Mouse (Mus musculus) midbrain, embryonic 15.5 days (tissue): ENCODE measurements around the gene Hist1h2aa. TPM values are rescaled to one million over a fixed set of nuclear protein-coding genes. Genes with fewer than 3 reads are reported as not detected.
A peak's percentile ranks its signal among the peaks of the same experiment; 100 is the strongest.

Experiments
- ATAC-seq: fragments of 200-750 bp; cut with Nextera tagmentation; replicated peaks from 2 replicates; pipeline ENCODE4 v1.8.0; 2017; ENCODE audit warnings: moderate TSS enrichment
- H3K27ac ChIP-seq: fragments of 300-500 bp; sonication (generic); 2 replicates; pipeline ENCODE4 v1.5.1; 2015; ENCODE audit warnings: mild to moderate bottlenecking, inconsistent platforms
- H3K27me3 ChIP-seq: fragments of 300-500 bp; sonication (generic); replicated peaks from 2 replicates; pipeline ENCODE4 v1.6.1; 2015; ENCODE audit warnings: inconsistent platforms
- H3K36me3 ChIP-seq: fragments of 300-500 bp; sonication (generic); replicated peaks from 2 replicates; pipeline ENCODE4 v1.6.1; 2015; ENCODE audit warnings: inconsistent platforms
- H3K4me1 ChIP-seq: fragments of 300-500 bp; sonication (generic); 2 replicates; pipeline ENCODE4 v1.6.1; 2015; ENCODE audit warnings: inconsistent platforms
- H3K4me2 ChIP-seq: fragments of 300-500 bp; sonication (generic); 2 replicates; pipeline ENCODE4 v1.6.1; 2015; ENCODE audit warnings: inconsistent platforms, mild to moderate bottlenecking, moderate library complexity
- H3K4me3 ChIP-seq: fragments of 300-500 bp; sonication (generic); 2 replicates; pipeline ENCODE4 v1.5.1; 2015; ENCODE audit warnings: mild to moderate bottlenecking, inconsistent platforms
- H3K9ac ChIP-seq: fragments of 300-500 bp; sonication (generic); 2 replicates; pipeline ENCODE4 v1.6.1; 2015; ENCODE audit warnings: mild to moderate bottlenecking, inconsistent platforms
- H3K9me3 ChIP-seq: fragments of 300-500 bp; sonication (generic); 2 replicates; pipeline ENCODE4 v1.6.1; 2016; ENCODE audit warnings: inconsistent platforms
- WGBS: fragments of 180-500 bp; shearing (Covaris S2); methylation state at CpG from one replicate; pipeline ENCODE4 v1.1.7; 2015; ENCODE audit warnings: mixed read lengths; 5-methylcytosine and 5-hydroxymethylcytosine counted together
- polyA plus RNA-seq: library from polyadenylated mRNA; unstranded; fragments of >200 nt; fragmentation: Nextera tagmentation; extraction: Ambion mirVana; gene quantifications from 2 replicates; pipeline ENCODE4 v1.2.1, GENCODE M21; 2015

The Hist1h2aa gene
- not detected in 2 replicates for polyA plus RNA-seq

GRCm38 (mm10) chr13:23934211-23934520 is at the start of gene Hist1h2aa:
Hist1h2aa (plus strand) TSS chr13:23934462.
- Histone ChIP-seq H3K27me3 (no peaks in the 10 kb centered on the region), H3K9ac (no peak within 1 kb of the TSS), H3K27ac (no peak within 1 kb of the TSS), H3K4me1 (no peaks in the 10 kb centered on the region), H3K36me3 (no peaks in the 10 kb centered on the region), H3K4me2 (no peak within 1 kb of the TSS), H3K9me3 (no peaks in the 10 kb centered on the region), H3K4me3 (no peak within 1 kb of the TSS)
- no peak for ATAC-seq
- 94% methylated on average over 10 of the region's 10 CpGs for WGBS

GRCm38 (mm10) chr13:23885540-23885939 is 48.7 kb upstream of the Hist1h2aa start:
- ATAC-seq: no peak
- H3K36me3 ChIP-seq: no peaks in the 10 kb centered on the region
- WGBS: 31% methylated on average over 2 of the region's 2 CpGs

DNA sequence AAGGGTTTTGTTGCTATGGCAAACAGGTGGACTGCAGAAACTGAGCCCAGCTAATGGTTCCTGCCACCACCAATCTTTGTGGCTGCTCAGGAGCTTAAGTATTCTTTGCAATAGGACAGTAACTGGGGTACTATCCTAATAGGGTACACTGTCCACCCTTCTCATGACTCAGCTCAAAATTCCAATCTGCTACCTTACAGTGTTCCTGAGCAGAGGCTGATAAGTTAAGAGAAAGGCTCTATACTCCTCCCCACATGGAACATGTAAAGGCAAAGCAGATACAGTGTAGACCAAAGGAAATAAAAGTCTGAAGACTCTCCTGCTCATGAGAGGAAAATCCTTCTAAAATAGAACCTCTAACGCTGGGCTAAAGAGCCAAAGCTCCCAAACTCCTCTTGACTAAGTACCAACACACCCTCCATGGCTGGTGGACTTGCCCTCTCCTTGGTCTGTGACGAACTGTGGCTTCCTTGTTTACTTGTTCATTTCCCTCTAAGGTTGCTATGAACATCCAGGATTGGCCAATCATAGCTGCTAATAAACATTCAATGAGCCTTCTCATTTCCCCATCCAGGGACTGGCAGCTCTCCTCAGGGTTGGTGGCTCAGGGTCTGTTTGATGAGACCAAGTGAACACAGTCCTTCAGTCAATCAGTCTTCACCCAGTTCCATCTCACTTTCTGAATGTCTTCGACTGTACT is 47.1 kb upstream of the Hist1h2aa start:
- Histone ChIP-seq H3K4me1 (no peaks in the 10 kb centered on the region), H3K9ac (no peak overlapping the region), H3K4me2 (no peak overlapping the region), H3K36me3 (no peaks in the 10 kb centered on the region), H3K27ac (no peak overlapping the region), H3K4me3 (no peak overlapping the region), H3K27me3 (no peaks in the 10 kb centered on the region), H3K9me3 (no peaks in the 10 kb centered on the region)
- no peak for ATAC-seq
- WGBS: 88% methylated on average over 3 of the region's 3 CpGs

More at GRCm38 (mm10) chr13:23885540-23885939, 48.7 kb upstream of the Hist1h2aa start:
- no peaks in the 10 kb centered on the region for H3K27me3 ChIP-seq
- no peak overlapping the region for H3K9ac ChIP-seq
- H3K9me3 ChIP-seq: no peaks in the 10 kb centered on the region
- H3K4me1 ChIP-seq: no peaks in the 10 kb centered on the region
- no peak overlapping the region for H3K27ac ChIP-seq
- H3K4me3 ChIP-seq: no peak overlapping the region
- H3K4me2 ChIP-seq: no peak overlapping the region

GRCm38 (mm10) chr13:23889011-23889605 is 45.2 kb upstream of the Hist1h2aa start:
- WGBS: 79% methylated on average over 6 of the region's 6 CpGs
- ATAC-seq: no peak

GRCm38 (mm10) chr13:23892592-23893268 is 41.5 kb upstream of the Hist1h2aa start:
- no peak overlapping the region for H3K27ac ChIP-seq
- no peaks in the 10 kb centered on the region for H3K9me3 ChIP-seq
- no peaks in the 10 kb centered on the region for H3K36me3 ChIP-seq
- peak overlapping the region; percentile 26; the same call in 1 of the 2 replicates for H3K4me2 ChIP-seq
- no peak overlapping the region for H3K9ac ChIP-seq
- H3K27me3 ChIP-seq: no peaks in the 10 kb centered on the region
- H3K4me1 ChIP-seq: peaks cover 8% of the 10 kb centered on the region; the same call in 1 of the 2 replicates
- ATAC-seq: no peak
- H3K4me3 ChIP-seq: no peak overlapping the region
- WGBS: 11% methylated on average over 9 of the region's 9 CpGs

More at GRCm38 (mm10) chr13:23889011-23889605, 45.2 kb upstream of the Hist1h2aa start:
- Histone ChIP-seq H3K9me3 (no peaks in the 10 kb centered on the region), H3K27ac (no peak overlapping the region), H3K27me3 (no peaks in the 10 kb centered on the region), H3K4me1 (peaks cover 8% of the 10 kb centered on the region; the same call in 1 of the 2 replicates), H3K36me3 (no peaks in the 10 kb centered on the region), H3K4me2 (no peak overlapping the region), H3K4me3 (no peak overlapping the region), H3K9ac (no peak overlapping the region)

GRCm38 (mm10) chr13:23893269-23893593 is 41.0 kb upstream of the Hist1h2aa start:
- Histone ChIP-seq H3K9me3 (no peaks in the 10 kb centered on the region), H3K36me3 (no peaks in the 10 kb centered on the region), H3K27me3 (no peaks in the 10 kb centered on the region), H3K4me1 (peaks cover 8% of the 10 kb centered on the region; the same call in 1 of the 2 replicates), H3K27ac (no peak overlapping the region), H3K9ac (no peak overlapping the region), H3K4me3 (no peak overlapping the region), H3K4me2 (peak overlapping the region; percentile 26; the same call in 1 of the 2 replicates)
- WGBS: 13% methylated on average over 4 of the region's 4 CpGs
- peak; percentile 78 for ATAC-seq

DNA sequence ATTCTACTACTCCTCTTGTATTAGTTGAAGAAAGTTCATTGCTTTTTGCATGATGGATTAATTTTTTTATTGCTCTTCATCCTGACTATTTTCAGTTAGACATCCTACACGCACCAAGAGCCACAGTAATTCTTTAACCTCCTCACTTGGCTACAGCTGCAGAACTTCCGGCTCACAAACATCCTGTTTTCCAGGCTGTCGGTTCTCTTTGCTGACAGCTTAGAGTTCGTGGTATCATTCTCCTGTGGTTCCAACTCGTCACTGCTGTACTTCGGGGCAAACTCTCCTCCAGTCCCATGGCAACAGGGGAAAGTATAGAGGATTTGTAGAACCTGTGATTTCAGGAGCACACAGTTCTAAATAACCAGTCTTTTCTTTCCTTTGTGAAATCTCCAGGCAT is 36.0 kb upstream of the Hist1h2aa start:
- 40% methylated on average over 6 of the region's 6 CpGs for WGBS
- H3K4me1 ChIP-seq: peaks cover 2% of the 10 kb centered on the region; the same call in 1 of the 2 replicates
- H3K9ac ChIP-seq: no peak overlapping the region
- no peaks in the 10 kb centered on the region for H3K36me3 ChIP-seq
- no peak overlapping the region for H3K4me3 ChIP-seq
- H3K9me3 ChIP-seq: no peaks in the 10 kb centered on the region
- no peak overlapping the region for H3K4me2 ChIP-seq
- H3K27me3 ChIP-seq: no peaks in the 10 kb centered on the region
- no peak for ATAC-seq
- no peak overlapping the region for H3K27ac ChIP-seq

DNA sequence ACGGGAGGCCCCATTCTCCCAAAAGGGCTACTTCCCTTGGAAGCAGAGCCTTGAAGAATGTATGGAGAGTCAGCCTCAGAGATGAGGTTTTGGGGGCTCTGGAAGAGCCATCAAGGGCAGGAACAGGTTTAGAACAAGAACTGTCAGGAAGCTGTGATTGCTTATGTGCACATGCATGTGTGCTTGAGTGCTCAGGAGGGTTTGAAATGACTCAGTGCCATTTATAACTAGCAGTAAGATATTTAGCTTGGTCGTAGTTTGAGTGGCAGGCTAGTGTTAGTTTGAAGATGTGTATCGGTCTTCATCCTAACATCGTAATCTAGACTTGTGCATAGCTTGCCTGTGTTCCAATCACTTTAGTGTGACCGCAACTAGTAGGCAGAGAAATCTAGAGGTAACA is 27.4 kb upstream of the Hist1h2aa start:
- H3K4me2 ChIP-seq: no peak overlapping the region
- H3K4me3 ChIP-seq: no peak overlapping the region
- no peaks in the 10 kb centered on the region for H3K4me1 ChIP-seq
- no peaks in the 10 kb centered on the region for H3K27me3 ChIP-seq
- H3K9ac ChIP-seq: no peak overlapping the region
- no peak for ATAC-seq
- no peaks in the 10 kb centered on the region for H3K36me3 ChIP-seq
- 96% methylated on average over 5 of the region's 5 CpGs for WGBS
- no peaks in the 10 kb centered on the region for H3K9me3 ChIP-seq
- H3K27ac ChIP-seq: no peak overlapping the region

DNA sequence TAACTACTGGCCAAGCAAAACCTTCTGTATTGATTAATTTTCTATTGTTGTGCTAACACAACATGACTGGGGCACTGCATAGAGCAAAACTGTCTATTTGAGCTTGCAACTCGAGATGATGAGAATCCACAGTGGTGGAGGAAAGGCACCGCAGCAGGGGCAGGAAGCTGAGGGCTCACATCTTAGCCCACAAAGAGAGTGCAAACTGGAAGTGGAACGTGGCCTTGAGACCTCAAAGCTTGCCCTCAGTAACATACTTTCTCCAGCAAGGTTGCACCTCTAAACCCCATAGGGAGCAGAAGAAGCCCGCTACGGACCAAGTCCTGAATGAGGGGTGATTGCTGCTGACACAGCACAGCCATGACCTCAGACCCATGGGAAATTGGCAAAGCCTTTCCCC is 24.1 kb upstream of the Hist1h2aa start:
- Histone ChIP-seq H3K4me3 (no peak overlapping the region), H3K27me3 (no peaks in the 10 kb centered on the region), H3K36me3 (no peaks in the 10 kb centered on the region), H3K9me3 (no peaks in the 10 kb centered on the region), H3K4me1 (no peaks in the 10 kb centered on the region), H3K27ac (no peak overlapping the region), H3K9ac (no peak overlapping the region), H3K4me2 (no peak overlapping the region)
- 84% methylated on average over 5 of the region's 5 CpGs for WGBS
- no peak for ATAC-seq

DNA sequence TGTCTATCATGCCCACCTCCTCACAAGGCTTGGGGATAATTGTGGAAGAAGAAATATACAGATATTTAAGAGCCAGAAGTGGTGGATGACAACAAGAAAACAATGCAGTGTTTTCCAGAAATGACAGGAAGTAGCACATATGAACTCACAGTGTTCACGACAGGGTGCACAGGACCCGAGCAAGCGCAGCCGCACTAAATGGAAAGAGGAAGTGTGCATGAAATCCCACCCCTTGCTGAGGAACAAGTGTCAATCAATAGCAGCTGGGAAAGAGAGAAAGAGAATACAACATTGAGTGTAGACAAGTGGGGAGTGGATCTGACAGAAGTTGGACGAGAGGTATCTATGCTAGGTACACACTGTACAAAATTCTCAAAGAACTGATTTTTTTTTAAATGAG is 22.9 kb upstream of the Hist1h2aa start:
- H3K9ac ChIP-seq: no peak overlapping the region
- no peak overlapping the region for H3K4me3 ChIP-seq
- H3K27ac ChIP-seq: no peak overlapping the region
- ATAC-seq: no peak
- H3K36me3 ChIP-seq: no peaks in the 10 kb centered on the region
- WGBS: 93% methylated on average over 5 of the region's 5 CpGs
- no peaks in the 10 kb centered on the region for H3K4me1 ChIP-seq
- no peaks in the 10 kb centered on the region for H3K27me3 ChIP-seq
- H3K9me3 ChIP-seq: no peaks in the 10 kb centered on the region
- H3K4me2 ChIP-seq: no peak overlapping the region

DNA sequence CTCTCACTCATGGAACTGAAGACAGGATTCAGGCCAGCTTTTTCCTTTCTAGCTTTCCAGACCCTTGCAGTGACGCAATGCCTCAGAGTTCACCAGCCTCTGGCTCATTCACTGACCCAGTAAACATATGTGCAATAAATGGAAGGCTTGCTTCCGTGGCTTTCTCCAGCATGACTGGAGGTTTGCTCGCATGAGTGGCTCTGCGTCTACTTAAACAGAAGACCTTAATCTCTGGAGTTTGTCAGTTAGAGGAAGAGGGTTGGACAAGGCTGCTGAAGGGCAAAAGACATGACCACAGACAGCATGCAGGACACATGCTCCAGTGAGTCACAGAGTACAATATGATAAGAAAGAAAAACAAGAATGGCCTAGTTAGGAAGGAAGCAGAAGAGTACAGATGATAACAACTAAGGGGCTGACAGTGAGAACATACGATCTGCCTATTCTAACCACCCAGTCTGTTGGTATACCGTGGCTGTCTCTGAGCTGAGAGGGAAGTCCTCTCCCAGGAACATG is 20.4 kb upstream of the Hist1h2aa start:
- no peak overlapping the region for H3K4me3 ChIP-seq
- no peaks in the 10 kb centered on the region for H3K4me1 ChIP-seq
- 55% methylated on average over 6 of the region's 6 CpGs for WGBS
- ATAC-seq: no peak
- H3K27ac ChIP-seq: no peak overlapping the region
- H3K9me3 ChIP-seq: no peaks in the 10 kb centered on the region
- no peak overlapping the region for H3K4me2 ChIP-seq
- no peaks in the 10 kb centered on the region for H3K36me3 ChIP-seq
- H3K9ac ChIP-seq: no peak overlapping the region
- no peaks in the 10 kb centered on the region for H3K27me3 ChIP-seq

- ATAC-seq: no peak
- H3K4me1 ChIP-seq: no peaks in the 10 kb centered on the region
- H3K36me3 ChIP-seq: no peaks in the 10 kb centered on the region
- H3K27me3 ChIP-seq: no peaks in the 10 kb centered on the region
- WGBS: 72% methylated on average over 9 of the region's 9 CpGs
- no peak within 1 kb of the TSS for H3K27ac ChIP-seq
- H3K9me3 ChIP-seq: no peaks in the 10 kb centered on the region
- no peak within 1 kb of the TSS for H3K9ac ChIP-seq
- H3K4me2 ChIP-seq: no peak within 1 kb of the TSS
- no peak within 1 kb of the TSS for H3K4me3 ChIP-seq
These were observed 19.7 kb upstream of the Hist1h2aa start, which contains the start of gene Slc17a4 for GRCm38 (mm10) chr13:23914376-23915167. Slc17a4 (minus strand) TSS chr13:23915009.
